8 mouse cellular contexts compared by ENCODE assay signal in the genomic region with DNA sequence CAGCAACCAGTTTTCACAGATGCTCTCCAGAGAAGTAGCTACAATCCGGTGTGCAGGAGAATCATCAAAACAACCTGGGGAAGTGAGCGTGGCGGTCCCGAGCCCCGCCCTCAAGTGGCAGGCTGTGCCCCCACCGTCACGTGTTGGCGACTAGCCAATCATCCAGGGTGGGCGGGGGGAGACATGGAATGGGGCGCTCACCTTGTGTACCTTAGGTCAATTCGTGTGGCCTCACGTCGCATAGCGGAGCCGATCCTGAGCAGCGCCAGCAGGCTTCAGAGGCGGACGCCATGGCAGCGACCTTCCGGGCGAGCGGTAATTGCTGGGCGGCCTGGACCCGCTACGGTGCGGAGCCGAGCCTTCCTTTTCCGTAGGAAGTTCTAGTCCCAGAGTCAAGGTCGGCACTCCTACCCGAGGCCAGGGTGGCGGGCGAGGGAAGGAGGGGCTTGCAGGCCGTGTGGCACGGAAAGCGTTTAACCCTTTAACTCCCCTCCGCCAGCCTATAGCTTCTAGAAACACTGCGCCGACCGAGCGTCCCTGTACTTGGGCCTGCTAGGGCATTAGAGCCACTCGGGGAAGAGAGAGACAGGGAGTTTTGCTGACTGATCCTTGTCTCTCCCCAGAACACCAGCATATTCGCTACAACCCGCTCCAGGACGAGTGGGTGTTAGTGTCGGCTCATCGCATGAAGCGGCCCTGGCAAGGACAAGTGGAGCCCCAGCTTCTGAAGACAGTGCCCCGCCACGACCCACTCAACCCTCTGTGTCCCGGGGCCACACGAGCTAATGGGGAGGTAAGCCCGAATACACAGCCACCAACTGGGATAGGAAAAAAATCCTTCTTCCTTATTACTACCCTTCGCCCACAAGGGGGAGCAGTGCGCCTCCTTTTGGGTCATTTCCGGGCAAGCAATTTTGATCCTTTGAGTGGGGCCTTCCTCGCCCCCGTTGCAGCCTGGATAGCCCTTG. TPM values are rescaled to one million over a fixed set of nuclear protein-coding genes. Genes with fewer than 3 reads are reported as not detected.
DNase-seq lines count a peak whose midpoint lies in the region; ATAC-seq lines count a peak whose summit lies in the region.

Gene Sigmar1 (minus strand): TSS at position 820 of the 968 bp plus-strand sequence.

- intact Hi-C loops in left cerebral cortex, postnatal 25 days (cut with DNase I) = no loop called here

- no peaks in the 10 kb centered on the region for H3K9me3 ChIP-seq in intestine, embryonic 16.5 days (ENCODE audit: control insufficient read depth, low read length)

- no peaks in the 10 kb centered on the region for H3K27me3 ChIP-seq in intestine, embryonic 16.5 days (replicated peaks; ENCODE audit: control insufficient read depth, insufficient read depth, low read length)

- H3K4me2 ChIP-seq in intestine, embryonic 16.5 days (ENCODE audit: low read depth, low read length) = peak within 1 kb of the TSS; percentile 80

- peak; percentile 93 for DNase-seq in adrenal gland, adult 2 months
- DNase-seq in embryo, embryonic 11.5 days (ENCODE audit: low read depth, low spot score) = peak; percentile 83
- DNase-seq in gastrocnemius, postnatal 4 days (ENCODE audit: low spot score in 2 of 2) = peak; percentile 59 to 79
- peak; percentile 83 to 88 for DNase-seq in left cerebral cortex, postnatal 25 days (ENCODE audit: low spot score in 2 of 2)
- peak; percentile 89 for DNase-seq in mesoderm, embryonic 11.5 days (ENCODE audit: low read depth, low spot score)
- DNase-seq in right cerebral cortex, postnatal 25 days = peak; percentile 80
- DNase-seq in urinary bladder, postnatal 36 days (ENCODE audit: low spot score in 2 of 2) = peak; percentile 83 to 86

- peaks cover 24% of the 10 kb centered on the region for H3K4me1 ChIP-seq in intestine, embryonic 16.5 days (ENCODE audit: control insufficient read depth, insufficient read depth, low read length)

- H3K36me3 ChIP-seq in intestine, embryonic 16.5 days (ENCODE audit: control insufficient read depth, insufficient read depth, low read length) = 0 out of 2 replicates have a peak, but pooled peaks cover 6% of the 10 kb centered on the region

- WGBS in intestine, embryonic 16.5 days = under 1% methylated on average over 57 of the region's 57 CpGs

- H3K9ac ChIP-seq in intestine, embryonic 16.5 days (ENCODE audit: low read depth, low read length) = peak within 1 kb of the TSS; percentile 84

- peak; percentile 78 for ATAC-seq in intestine, embryonic 16.5 days

- H3K4me3 ChIP-seq in intestine, embryonic 16.5 days (ENCODE audit: low read length) = peak within 1 kb of the TSS; percentile 72

- peak within 1 kb of the TSS; percentile 93 for H3K27ac ChIP-seq in intestine, embryonic 16.5 days (ENCODE audit: low read length)

RNA-seq across cellular contexts. Expression of gene Sigmar1, which starts in this region (rescaled TPM):
- 10 to 100 TPM; 83.8 to 86.7 TPM for total RNA-seq in adrenal gland, adult 2 months (2021)
- 139 and 145 TPM in 2 replicates for polyA plus RNA-seq in adrenal gland, adult 2 months (2012; rRNA removed)
- 10 to 100 TPM; 25.7 to 27.4 TPM for total RNA-seq in gastrocnemius, postnatal 4 days (2021)
- 105 and 111 TPM in 2 replicates for polyA plus RNA-seq in intestine, embryonic 16.5 days (2015; fragmentation: Nextera tagmentation; extraction: Ambion mirVana)
- total RNA-seq in left cerebral cortex, postnatal 25 days (2021) = 10 to 100 TPM; 60.0 to 66.5 TPM

Comparison
In these comparisons a context has a peak if more than half of its experiments do, and no peak if none do; other contexts are left out.
1. Peak in every context shown above with its lines: DNase-seq, ATAC-seq, H3K4me3 ChIP-seq and H3K27ac ChIP-seq.